Mouse (Mus musculus) G1E (cell line): ENCODE data around the gene Hapln3.

Experiments used
- CTCF ChIP-seq: IDR thresholded peaks from 2 replicates; pipeline ENCODE4 v1.5.1; 2012; ENCODE audit warnings: low read depth, low read length, inconsistent platforms, mixed read lengths
- GATA1 ChIP-seq: IDR thresholded peaks from 2 replicates; pipeline ENCODE4 v1.6.1; 2012; ENCODE audit warnings: borderline replicate concordance, low read length, inconsistent platforms, mixed read lengths
- POLR2AphosphoS5 ChIP-seq: IDR thresholded peaks from 2 replicates; pipeline ENCODE4 v1.6.1; 2012; ENCODE audit warnings: low read depth, low read length, inconsistent platforms; ENCODE audit not compliant: insufficient replicate concordance
- TAL1 ChIP-seq: conservative IDR thresholded peaks from 2 replicates; pipeline ENCODE4 v1.6.1; 2012; ENCODE audit warnings: low read depth, low read length, inconsistent platforms, mixed read lengths

GRCm38 (mm10) chr7:79068231-79068630 is 62.6 kb downstream of the Hapln3 start:
- TF ChIP-seq CTCF = no peak
- no peak for TF ChIP-seq GATA1
- TF ChIP-seq POLR2AphosphoS5 = no peak
- TF ChIP-seq TAL1 = no peak
